Mouse (Mus musculus): ENCODE measurements around the gene Lrrc10b. TPM values are rescaled to one million over a fixed set of nuclear protein-coding genes. Genes with fewer than 3 reads are reported as not detected.

Gene Lrrc10b
- total RNA-seq, 2 experiments from 2014 or later, result 27.4 to 28.0 TPM

DNA sequence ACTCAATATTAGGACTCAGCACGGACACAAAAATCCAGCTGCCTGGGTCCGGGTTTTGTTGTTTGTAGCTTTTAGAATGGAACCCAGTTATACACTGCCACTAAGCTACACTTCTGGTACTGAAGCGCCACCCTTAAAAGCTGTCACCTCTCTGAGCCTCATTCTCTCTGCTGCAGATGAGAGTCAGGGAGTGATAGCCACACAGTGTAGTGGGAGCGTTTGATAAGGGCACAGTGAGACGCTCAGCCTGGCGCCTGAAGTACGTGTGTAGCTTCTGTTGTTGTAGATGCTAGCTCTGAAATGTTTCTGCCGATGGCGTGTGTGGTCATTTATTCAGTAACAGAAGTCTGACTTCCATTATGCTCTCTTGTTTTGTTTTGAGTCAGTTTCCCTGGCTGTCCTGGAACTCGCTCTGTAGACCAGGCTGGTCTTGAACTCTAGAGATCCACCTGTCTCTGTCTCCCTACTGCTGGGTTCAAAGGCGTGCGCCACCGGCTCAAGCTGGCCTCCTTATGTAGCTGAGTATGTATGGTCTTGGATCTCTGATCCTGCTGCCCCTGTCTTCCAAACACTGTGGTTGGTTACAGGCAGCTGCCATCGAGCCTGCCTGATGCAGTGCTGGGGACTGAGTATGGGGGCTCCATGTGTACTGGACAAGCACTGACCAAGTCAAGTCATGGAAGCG is 12.4 kb downstream of the Lrrc10b start:
- DNase-seq (ENCODE audit: low spot score in 2 of 2), result no peak

DNA sequence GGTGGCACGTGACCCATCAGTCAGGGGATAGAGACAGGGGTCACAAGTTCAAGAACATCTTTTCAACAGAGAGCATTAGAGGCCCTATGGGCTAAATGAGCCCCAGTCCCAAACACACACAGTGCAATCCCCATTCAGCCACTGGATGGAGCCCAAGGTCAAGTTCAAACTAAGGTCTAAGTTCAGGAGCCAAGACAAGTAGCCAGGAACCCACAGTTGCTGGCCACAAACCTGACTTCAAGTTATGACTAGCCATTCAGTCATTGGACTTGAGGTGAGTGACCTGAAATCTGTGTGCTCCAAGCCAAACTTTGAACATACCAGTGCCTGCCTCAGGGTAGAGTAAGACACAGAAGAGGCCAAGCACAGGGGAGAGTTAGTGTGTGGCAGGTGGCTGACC is 19.8 kb downstream of the Lrrc10b start:
- no peak for DNase-seq (ENCODE audit: low spot score in 2 of 2)

DNA sequence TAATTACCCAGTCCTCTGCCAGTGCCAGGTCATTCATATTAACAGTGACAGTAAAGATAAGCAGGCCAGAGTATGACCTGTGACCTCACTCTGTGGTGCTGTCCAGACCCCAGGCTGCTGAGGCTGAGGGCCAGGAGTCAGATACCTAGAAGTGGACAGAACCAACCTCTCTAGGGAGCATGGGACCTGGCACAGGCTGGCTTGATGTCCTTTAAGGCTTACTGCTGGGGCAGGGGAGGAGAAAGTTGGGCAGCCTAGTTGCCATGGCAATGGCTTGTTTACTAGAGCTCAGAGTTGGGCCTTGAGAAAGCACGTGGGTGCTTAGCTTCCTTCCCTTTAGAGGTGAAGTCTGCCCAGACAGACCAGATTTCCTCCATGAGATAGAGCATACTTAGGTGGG is 20.5 kb downstream of the Lrrc10b start:
- no peak for DNase-seq (ENCODE audit: low spot score in 2 of 2)

DNA sequence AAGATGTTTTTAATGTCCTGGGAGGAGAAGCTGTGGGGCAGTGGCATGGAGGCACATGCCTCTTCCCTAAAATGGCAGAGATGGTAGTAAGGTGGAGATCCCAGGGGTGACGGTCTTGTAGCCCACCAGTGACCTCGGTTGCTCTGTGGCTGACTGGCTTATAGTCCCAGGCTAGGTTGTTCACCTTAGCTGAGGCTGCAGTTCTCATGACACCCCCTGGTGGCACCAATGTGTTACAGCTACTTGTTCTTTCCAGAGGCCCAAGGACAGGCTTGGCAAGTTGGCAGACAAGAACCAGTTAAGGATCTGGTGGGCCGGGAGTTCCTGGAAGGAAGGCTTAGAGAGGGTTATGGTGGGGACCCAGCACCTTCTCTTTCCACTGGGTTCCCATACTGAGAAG is 21.4 kb downstream of the Lrrc10b start:
- peak; percentile 61 to 79 for DNase-seq (ENCODE audit: low spot score in 2 of 2)

DNA sequence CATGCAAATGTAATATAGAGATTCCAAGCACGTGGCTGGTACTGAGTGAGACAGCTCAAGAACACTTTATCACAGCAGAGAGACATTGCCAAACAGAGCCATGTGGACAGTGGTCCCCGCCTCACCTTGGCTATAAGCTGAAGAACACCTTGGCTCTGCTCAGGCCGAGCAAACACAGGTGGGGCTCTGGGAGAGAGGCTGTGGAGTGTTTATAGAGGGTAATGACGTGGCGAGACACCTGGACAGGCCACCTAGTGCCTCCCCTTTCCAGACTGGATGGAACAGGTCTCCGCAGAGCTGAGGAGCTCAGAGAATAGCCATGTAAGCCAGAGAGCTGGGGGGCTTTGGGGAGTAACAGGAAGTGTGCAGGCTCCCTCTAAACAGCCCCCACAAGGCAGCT is 22.3 kb downstream of the Lrrc10b start:
- no peak for DNase-seq (ENCODE audit: low spot score in 2 of 2)

DNA sequence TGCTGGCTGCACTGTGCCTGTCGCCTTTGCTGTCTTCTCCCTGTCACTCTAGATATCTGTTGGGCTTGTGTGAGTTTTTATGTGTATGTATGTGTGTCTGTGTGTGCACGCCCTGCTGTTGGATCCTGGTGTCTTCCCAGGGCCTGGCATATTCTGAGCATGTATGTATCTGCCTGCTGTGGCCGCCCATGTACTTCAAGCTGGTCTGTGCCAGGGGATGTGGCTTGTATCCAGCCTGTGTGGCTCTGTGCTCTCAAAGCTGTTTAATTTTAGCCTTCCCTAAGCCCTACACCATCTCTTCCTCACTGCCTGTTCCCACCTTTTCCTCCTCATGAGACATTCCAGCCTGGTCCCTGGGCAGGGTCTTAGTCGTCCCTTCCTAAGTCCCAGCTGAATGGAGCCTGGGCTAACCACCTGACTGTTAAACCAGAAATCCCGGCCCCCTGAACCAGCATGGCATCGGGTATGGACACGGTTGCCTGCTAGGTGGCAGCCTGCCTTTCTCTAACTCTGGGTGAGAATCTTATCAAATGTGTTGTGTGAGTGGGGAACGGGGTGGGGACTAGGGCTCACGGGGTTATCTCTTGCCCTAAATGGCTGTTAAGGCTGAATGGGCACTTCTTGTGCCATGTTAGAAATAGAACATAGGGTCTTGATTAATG is 23.3 kb downstream of the Lrrc10b start:
- DNase-seq (ENCODE audit: low spot score in 2 of 2), result peak; percentile 53 to 62

DNA sequence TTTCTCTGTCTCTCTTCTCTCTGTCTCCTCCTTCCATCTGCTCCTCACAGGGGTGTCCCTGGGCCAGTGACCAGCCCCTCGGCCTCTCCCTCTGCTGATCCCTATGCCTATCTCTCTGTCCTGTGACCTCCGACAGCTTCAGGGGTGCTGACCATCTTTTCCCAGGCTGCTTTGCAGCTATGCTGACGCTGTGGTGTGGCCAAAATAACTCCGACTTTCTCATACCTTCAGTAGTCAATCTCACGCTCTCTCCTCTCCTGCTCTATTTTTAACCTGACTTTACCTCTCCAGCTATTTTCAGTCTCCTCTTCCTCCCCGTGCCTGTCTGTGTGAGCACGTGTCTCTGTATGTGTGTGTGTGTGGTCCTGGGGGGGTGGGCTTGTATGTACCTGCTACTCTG is 24.0 kb downstream of the Lrrc10b start:
- DNase-seq (ENCODE audit: low spot score in 2 of 2), result no peak

DNA sequence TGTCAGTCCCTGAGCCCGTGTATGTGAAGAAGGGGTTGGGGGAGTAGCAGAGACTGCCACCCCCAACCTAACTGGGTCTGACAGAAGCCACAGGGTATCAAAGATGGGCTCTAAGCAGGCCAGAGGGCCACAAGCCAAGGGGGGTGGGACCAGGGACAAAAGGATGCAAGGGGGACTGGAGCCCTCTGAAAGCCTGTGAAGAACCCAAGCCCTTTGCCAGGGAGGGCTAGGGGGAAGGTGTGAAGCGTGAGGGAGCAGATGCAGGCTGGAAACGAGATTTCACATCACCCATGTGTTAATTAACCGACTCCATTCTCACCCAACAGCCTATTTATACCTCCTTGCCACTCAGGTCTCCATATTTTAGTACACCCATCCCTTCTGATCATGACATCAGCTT is 25.4 kb downstream of the Lrrc10b start:
- DNase-seq (ENCODE audit: low spot score in 2 of 2), result no peak

DNA sequence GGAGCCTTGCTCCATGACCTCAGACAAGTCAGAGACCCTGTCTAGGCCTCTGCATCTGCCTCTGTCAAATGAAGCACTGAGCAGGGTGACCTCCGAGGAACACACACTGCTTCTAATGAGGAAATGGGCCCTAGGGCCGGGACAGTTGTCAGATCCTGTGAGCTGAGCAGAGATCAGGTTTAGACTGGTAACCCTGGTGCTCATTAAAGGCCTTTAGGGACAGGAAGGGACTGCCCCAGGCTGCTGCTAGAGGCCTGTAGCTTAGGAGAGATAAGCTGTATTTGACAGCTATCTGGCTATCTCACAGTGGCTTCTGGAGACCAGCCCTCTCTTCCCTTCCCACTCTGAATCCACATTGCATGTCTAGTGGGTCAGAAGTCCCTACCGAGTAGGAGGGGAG is 25.9 kb downstream of the Lrrc10b start:
- no peak for DNase-seq (ENCODE audit: low spot score in 2 of 2)

DNA sequence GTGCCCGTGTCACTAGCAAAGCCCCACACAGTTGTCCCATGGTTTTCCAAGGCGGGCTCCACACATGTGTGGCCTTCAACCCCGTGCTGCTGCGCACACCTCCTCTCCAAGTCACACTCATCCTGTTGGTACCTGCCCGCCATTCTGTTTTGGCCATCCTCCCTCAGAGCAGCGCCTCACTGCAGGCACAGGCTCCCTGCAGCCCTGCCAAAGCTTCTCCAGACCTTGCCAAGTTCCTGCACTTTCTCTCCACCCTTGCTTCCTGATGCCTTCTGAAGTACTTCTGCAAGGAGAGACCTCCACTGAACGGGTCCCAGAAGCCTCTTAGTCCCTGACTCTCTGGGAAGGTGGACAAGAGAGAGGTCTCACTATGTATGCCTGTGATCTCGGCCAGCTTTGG is 27.9 kb downstream of the Lrrc10b start:
- DNase-seq (ENCODE audit: low spot score in 2 of 2), result no peak

DNA sequence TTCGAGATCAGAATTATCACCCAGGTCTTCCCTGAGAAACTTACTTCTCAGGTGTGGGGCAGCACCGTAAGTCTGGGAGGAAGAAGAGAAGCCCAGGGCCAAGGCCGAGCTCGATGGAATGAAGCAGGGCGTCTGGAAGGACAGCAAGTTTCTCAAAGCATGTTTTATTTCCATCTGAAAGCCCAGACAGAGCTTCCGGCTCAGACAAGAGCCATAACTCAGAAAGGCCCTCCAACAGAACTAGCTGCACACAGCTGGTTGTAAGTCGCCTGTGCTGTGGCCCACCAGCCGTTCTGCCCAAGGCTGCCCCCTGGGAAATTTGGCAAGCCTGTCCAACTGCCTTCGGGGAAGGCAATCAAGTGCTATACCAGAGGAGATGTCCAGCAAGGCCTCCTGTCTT is 29.8 kb downstream of the Lrrc10b start:
- no peak for DNase-seq (ENCODE audit: low spot score in 2 of 2)

DNA sequence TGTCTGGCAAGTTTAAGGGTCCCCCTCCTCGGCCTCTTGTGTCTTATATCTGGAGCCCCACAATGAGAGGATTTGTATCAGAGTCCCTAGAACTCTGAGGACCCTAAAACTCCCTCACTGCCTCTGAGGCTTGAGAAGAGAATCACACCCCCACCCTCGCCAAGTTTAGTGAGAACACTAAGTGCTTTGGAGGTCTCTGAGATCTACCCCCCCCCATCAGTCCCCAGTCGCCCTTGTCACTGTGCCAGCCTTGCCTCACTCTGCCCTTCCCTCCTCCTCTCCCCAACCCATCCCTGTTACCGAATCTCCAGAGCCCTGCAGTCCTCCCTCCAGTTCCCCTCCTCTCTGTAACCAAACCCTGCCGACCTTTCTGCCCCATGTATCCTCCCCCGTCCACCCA is 30.5 kb downstream of the Lrrc10b start:
- DNase-seq (ENCODE audit: low spot score in 2 of 2), result no peak

DNA sequence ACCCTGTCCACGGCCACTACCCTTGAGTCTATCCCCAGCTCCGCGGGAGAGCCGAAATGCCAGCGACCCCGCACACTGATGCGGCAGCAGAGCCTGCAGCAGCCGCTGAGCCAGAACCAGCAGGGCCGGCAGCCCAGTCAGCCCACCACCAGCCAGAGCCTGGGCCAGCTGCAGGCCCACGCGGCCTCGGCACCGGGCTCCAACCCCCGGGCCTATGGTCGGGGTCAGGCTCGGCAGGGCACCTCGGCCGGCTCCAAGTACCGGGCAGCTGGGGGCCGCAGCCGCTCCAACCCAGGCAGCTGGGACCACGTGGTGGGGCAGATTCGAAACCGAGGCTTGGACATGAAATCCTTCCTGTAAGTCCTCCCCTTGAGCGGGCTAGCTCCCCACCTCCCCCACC is 31.0 kb downstream of the Lrrc10b start:
- no peak for DNase-seq (ENCODE audit: low spot score in 2 of 2)

DNA sequence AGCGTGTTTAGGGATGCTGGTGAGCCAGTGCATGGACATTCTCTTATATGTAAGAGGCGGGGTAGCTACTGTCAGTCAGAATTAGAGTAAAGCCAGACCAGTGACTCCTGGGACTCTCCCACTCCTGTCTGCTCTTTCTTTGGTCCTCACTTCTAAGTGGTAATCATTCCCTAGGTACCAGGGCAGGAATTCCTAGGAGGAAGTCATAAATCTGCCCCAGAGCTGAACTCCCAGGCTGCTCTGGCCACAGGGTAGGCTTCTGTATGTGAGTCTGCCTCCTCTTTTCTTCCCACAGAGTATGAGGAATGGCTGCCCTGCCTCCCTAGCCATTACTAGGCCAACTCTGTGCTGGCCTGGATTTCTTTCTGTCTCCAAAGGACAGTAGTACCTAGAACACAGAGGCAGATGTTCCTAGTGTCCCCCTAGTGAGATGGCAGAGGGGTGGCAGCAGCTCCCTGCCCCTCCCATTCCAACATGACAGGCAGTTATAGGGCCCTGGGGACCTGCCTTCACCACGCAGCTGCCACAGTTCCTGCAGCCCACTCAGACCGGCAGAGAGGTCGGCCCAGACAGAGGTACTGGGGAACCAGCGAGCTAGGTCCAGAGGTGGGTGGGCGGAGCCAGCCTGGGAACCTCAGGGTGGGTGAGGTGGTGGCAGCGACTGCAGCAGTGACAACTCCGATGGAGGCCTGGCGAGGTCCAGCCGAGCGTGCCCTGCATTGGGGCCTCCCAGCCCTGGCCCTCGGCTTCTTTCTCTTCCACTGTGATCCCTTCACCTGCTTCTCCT is 31.6 kb downstream of the Lrrc10b start:
- DNase-seq (ENCODE audit: low spot score in 2 of 2), result no peak

DNA sequence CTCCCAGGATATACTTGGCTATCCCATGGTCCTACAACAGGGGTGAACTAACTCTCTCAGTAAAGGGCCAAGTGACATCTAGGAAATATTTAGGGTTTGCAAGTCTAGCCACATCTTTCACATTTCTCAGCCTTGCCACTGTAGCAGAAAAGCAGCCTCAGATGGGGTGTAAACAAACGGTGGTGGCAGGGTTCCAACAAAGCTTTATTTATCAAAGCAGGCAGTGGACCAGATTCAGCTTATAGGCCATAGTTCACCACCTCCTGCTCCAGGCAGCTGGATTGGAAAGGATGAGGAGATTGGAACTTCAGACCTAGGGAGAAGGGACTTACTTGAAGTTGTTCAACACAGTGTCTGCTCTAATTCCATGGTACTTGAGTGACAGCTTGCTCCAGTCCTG is 32.5 kb downstream of the Lrrc10b start:
- DNase-seq (ENCODE audit: low spot score in 2 of 2), result no peak

DNA sequence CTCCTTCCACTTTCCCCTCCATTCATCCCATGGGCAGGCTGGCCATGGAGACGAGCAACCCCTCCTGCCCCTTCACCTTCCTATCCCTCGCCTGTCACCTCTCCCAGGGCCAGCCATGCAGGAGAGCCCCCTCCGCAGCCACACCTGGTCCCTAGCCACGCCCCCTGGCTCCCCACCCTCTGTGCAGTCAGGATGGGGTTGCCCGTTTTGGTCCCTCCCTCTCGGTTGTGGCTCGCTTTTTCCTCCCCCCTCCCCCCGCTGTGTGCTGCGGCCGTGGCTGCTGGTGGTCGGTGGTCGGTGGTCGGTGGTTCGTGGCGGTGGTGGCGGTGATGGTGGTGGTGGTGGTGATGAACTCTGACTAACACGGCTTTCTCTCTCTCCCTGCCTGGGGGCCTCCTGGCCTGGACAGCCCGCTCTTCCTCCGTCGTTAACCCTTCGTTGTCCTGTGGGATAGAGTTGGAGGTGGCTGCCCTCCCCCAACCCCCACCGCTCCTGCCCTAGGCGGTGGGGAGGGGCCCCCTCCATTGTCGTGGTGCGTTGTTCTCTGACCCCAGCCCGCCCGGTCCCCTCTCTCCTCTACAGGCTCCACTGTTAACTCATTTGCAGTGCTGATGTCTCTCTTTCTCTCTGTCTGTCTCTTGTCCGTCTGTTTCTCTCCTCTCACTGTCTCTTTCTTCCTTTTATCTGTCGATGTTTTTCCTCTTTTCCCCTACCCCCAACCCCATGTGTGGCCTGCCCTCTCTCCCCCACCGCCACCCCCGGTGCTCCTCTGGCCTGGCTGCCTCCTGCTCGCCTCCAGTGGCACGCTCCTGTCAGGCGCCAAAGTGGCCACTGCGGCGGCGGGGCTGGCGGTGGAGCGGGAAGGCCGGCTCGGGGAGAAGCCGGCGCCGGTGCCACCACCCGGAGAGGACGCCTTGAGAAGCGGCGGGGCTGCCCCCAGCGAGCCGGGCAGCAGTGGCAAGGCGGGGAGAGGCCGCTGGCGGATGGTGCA is 35.0 kb downstream of the Lrrc10b start:
- DNase-seq (ENCODE audit: low spot score in 2 of 2), result no peak

DNA sequence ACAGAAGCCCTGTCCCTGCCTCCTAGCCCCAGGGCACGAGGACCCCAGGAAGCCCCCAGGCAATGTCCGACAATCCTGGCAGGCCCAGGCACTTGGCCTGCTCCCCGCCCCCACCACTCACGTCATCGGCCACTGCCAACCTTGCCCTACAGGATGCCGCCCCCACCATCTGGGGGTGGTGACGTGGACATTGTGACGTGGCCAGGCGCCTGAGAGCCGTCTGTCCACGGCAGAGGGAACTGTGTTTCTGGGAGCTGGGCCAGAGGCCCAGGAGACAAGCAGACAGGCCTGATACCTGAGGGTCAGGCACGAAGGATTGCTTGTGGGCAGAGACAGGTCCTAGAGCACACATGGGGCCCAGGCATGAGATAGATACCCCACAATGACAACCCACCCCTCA is 39.8 kb downstream of the Lrrc10b start:
- DNase-seq (ENCODE audit: low spot score in 2 of 2), result no peak

DNA sequence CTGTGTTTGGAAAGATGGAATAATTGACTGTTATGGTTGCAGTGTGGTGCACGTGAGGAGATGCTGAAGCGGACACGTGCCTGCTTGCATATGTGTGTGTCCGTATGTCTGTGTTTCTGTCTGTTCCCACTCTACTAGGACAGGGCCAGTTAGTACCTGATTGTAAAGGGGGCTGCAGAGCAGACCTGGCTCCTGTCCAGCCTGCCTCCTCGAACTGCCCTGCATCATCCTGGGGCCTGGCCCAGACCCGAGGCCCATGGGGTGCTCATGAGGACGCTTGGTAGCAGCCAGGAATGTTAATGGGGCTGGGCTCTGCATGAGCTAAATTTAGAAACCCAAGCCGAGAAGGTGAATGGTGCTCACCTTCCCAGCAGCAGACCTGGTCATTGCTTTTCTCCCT is 40.4 kb downstream of the Lrrc10b start:
- DNase-seq (ENCODE audit: low spot score in 2 of 2), result no peak

DNA sequence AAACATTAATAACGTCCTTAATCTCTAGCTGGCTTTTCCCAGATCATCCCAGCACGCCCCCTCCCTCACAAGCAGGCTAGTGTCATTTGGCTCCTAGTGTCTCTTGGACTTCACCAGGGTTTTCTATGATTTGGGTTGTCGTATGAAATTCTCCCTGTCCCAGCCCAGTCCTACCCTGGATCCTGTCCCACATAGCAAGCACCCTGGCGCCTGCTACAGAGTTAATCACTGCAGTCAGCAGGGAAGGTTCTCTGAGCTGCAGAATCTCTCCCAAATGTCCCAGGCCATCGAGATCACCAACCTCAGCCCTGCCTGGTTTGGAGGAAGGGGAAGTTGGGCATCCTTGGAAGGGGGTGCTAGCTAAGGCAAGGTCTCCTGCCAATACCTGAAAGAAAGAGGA is 41.8 kb downstream of the Lrrc10b start:
- no peak for DNase-seq (ENCODE audit: low spot score in 2 of 2)

DNA sequence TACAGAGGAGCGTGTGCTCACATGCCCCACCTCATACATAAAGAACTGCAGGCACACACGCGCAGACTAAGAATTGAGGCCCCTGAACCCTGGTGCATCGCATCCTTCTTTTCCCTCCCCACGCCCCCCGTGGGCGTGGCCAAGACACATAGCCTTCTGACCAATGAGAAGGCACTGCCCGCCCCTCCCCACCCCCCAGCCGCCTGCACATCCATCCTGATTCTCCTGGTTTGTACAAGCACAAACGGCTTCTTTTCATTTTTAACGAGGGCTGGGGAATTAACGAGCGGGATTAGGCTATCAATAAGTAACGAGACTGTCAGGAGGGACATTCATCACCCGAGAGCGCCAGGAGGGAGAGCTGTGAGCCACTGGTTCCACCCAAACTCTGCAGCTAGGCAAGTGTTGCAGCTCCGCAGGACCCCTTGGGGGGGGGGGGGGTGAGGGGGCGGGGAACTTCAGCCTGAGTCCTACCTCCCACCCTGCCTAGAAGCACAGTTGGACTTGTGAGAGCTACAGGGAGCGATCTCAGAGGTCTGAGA is 43.5 kb downstream of the Lrrc10b start:
- DNase-seq (ENCODE audit: low spot score in 2 of 2), result no peak
